Mouse (Mus musculus) forebrain, embryonic 11.5 days (tissue): ENCODE measurements at regions not wholly inside any gene's neighbourhood (a gene's known extent, or its start where the extent isn't known, plus 50 kb on each side); places are given as distances from the start of the nearest gene placed in this dataset.
"Not testable (repeated sequence)": the region's sequence is repeated elsewhere in the genome, so short reads cannot be mapped to it uniquely, and the experiment has no call there.

Experiments
- ATAC-seq: fragments of 200-750 bp; cut with Nextera tagmentation; replicated peaks from 2 replicates; pipeline ENCODE4 v1.8.0; 2017; ENCODE audit warnings: moderate TSS enrichment; ENCODE audit not compliant: low FRiP score
- DNase-seq: peaks from one replicate; pipeline ENCODE4 v3.0.0-alpha.2; 2017; ENCODE audit warnings: low spot score
- H3K27ac ChIP-seq: fragments of 300-500 bp; sonication (generic); 2 replicates; pipeline ENCODE4 v1.5.1; 2014; ENCODE audit warnings: low read depth, low read length
- H3K27me3 ChIP-seq: fragments of 300-500 bp; sonication (generic); 2 replicates; pipeline ENCODE4 v1.6.1; 2014; ENCODE audit warnings: mild to moderate bottlenecking, low read length, mixed read lengths; ENCODE audit not compliant: control insufficient read depth, insufficient read depth
- H3K36me3 ChIP-seq: fragments of 300-500 bp; sonication (generic); 2 replicates; pipeline ENCODE4 v1.6.1; 2014; ENCODE audit warnings: mild to moderate bottlenecking, low read length, moderate library complexity, mixed read lengths; ENCODE audit not compliant: control insufficient read depth, insufficient read depth
- H3K4me1 ChIP-seq: fragments of 300-500 bp; sonication (generic); replicated peaks from 2 replicates; pipeline ENCODE4 v1.6.1; 2014; ENCODE audit warnings: low read length, mixed read lengths; ENCODE audit not compliant: control insufficient read depth, insufficient read depth
- H3K4me2 ChIP-seq: fragments of 300-500 bp; sonication (generic); 2 replicates; pipeline ENCODE4 v1.6.1; 2014; ENCODE audit warnings: low read depth, mild to moderate bottlenecking, low read length, moderate library complexity, mixed read lengths; ENCODE audit not compliant: severe bottlenecking
- H3K4me3 ChIP-seq: fragments of 300-500 bp; sonication (generic); 2 replicates; pipeline ENCODE4 v1.5.1; 2014; ENCODE audit warnings: low read depth, low read length
- H3K9ac ChIP-seq: fragments of 300-500 bp; sonication (generic); 2 replicates; pipeline ENCODE4 v1.6.1; 2014; ENCODE audit warnings: low read length
- H3K9me3 ChIP-seq: fragments of 300-500 bp; sonication (generic); 2 replicates; pipeline ENCODE4 v1.6.1; 2016; ENCODE audit warnings: low read length, mixed read lengths; ENCODE audit not compliant: control insufficient read depth
- WGBS: fragments of 180-500 bp; shearing (Covaris S2); extraction: QIAGEN DNeasy Blood & Tissue Kit; methylation state at CpG from one replicate; pipeline ENCODE4 v1.1.7; 2014; 5-methylcytosine and 5-hydroxymethylcytosine counted together

DNA sequence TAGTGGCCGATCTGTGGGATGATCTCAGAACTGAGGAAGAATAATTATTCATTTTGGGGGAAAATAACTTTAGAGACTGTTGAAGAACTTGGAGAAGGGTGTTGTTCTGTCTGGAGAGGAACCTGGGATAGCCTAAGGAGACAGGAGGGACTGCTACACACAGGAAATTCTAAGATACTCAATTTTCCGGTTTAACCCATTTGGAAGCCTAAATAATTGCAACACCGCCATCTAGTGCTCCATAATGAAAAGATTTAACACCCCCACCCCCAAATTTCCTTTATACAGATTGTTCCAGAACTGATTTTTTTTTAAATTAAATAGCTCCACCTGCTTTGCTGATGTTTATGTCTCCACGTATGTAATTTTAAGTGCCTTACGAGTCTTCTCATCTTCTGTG is 157.2 kb upstream of the Adgra3 start:
- H3K4me1 ChIP-seq = no peaks in the 10 kb centered on the region
- H3K9ac ChIP-seq = no peak overlapping the region
- H3K27ac ChIP-seq = no peak overlapping the region
- 44% methylated on average over 5 of the region's 5 CpGs for WGBS
- no peak for ATAC-seq
- no peak for DNase-seq
- no peak overlapping the region for H3K4me3 ChIP-seq
- H3K27me3 ChIP-seq = no peaks in the 10 kb centered on the region
- H3K36me3 ChIP-seq = no peaks in the 10 kb centered on the region
- no peaks in the 10 kb centered on the region for H3K9me3 ChIP-seq
- no peak overlapping the region for H3K4me2 ChIP-seq

DNA sequence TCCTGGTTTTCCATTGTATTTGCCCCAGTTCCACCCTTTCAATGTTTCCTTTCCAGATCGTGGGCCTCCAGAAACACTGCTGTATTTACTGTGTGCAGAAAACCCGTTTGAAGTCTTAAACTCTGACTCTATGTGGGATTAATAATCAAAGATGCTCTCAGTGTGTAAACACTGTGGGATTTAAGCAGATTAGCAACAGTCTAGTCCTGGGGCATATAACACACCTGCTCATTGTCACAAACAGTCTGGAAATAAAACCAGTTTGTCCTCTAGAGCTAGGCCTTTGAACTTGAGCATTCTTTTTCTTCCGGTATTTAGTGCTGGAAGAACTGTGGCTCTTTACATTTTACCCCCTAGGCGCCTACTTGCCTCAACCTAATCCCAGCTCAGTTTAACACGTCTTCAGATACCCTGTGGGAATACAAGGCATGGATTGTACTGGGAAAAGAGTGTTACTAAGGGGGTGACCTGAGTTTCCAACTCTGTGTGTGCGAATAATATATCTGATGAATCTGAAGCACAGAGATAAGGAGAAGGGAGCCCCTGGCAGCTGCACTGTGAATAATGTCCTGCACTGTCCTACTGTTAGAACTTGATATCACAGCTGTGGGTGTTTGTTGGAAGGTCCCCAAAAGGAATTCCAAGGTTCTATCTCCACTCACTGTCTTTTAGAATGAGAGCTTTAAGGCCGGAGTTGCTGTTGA is 143.7 kb upstream of the Adgra3 start:
- H3K4me1 ChIP-seq = no peaks in the 10 kb centered on the region
- no peak overlapping the region for H3K27ac ChIP-seq
- DNase-seq (no peak), ATAC-seq (no peak)
- no peak overlapping the region for H3K9ac ChIP-seq
- H3K4me2 ChIP-seq = no peak overlapping the region
- H3K36me3 ChIP-seq = no peaks in the 10 kb centered on the region
- 63% methylated on average over 7 of the region's 7 CpGs for whole genome bisulfite sequencing
- H3K9me3 ChIP-seq = no peaks in the 10 kb centered on the region
- no peak overlapping the region for H3K4me3 ChIP-seq
- no peaks in the 10 kb centered on the region for H3K27me3 ChIP-seq

DNA sequence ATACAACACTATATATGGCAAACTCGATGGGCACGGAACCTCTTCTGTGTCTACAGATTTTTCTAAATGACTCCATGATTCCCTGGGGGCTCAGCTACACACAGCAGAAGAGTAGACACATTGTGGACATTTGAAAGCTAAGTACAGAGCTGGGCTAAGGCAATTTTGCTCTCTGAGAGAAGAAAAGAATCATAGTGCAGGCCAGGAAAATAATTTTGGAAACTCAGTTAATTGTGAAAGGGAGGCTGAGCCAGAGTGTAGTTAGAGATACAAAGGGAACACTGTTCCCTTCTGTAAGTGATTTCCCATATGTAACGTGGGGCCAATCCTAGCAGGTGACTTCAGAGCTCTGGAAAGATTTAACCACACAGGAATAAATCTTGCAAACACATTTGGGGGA is 137.6 kb upstream of the Adgra3 start:
- H3K36me3 ChIP-seq = no peaks in the 10 kb centered on the region
- no peak overlapping the region for H3K4me2 ChIP-seq
- no peak overlapping the region for H3K9ac ChIP-seq
- no peaks in the 10 kb centered on the region for H3K27me3 ChIP-seq
- no peak overlapping the region for H3K27ac ChIP-seq
- ATAC-seq (no peak), DNase-seq (no peak)
- no peaks in the 10 kb centered on the region for H3K9me3 ChIP-seq
- H3K4me3 ChIP-seq = no peak overlapping the region
- 72% methylated on average over 3 of the region's 3 CpGs for WGBS
- no peaks in the 10 kb centered on the region for H3K4me1 ChIP-seq

DNA sequence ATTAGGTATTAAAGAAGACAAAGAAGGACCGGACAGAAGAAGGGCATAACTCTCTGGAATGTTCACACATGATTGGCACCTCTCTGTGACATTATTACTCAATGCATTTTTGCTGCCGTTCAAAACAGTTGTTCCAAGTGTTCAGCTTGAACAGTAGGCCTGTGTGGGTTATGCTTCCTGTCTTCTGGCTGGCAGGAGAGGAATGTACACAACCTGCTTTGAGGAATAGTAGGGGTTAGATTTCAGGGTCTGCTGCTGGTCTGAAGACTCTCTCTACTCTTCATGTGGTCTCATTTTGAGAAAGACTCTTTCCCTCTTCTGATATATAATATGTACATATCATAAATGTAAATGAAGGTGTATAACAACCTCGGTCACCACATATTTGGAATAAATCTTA is 137.2 kb upstream of the Adgra3 start:
- Histone ChIP-seq H3K4me2 (no peak overlapping the region), H3K27me3 (no peaks in the 10 kb centered on the region), H3K9me3 (no peaks in the 10 kb centered on the region), H3K4me1 (no peaks in the 10 kb centered on the region), H3K36me3 (no peaks in the 10 kb centered on the region), H3K9ac (no peak overlapping the region), H3K4me3 (no peak overlapping the region), H3K27ac (no peak overlapping the region)
- ATAC-seq = no peak
- DNase-seq = no peak
- WGBS = 71% methylated on average over 3 of the region's 3 CpGs

DNA sequence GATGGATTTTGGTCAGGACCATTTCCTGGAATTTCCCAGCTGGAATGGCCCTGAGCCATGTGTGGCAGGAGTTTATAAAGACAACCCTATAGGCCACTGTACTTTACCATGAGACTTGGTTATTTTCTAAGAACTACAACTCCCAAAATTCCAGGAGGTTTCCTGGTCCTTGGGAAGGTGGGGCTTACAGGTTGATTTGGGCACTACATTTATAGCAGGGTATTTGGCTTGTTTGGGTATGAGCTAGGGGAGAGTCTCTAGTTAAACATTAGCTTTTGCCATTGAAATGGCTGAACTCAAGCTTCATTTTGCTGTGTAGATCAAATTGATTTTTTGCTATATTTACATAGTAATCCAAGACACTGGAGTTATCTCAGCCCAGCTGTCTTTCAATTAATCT is 130.6 kb upstream of the Adgra3 start:
- Histone ChIP-seq H3K4me1 (no peaks in the 10 kb centered on the region), H3K4me2 (no peak overlapping the region), H3K27me3 (no peaks in the 10 kb centered on the region), H3K36me3 (no peaks in the 10 kb centered on the region), H3K9me3 (no peaks in the 10 kb centered on the region), H3K27ac (no peak overlapping the region), H3K9ac (no peak overlapping the region), H3K4me3 (no peak overlapping the region)
- DNase-seq (no peak), ATAC-seq (no peak)

DNA sequence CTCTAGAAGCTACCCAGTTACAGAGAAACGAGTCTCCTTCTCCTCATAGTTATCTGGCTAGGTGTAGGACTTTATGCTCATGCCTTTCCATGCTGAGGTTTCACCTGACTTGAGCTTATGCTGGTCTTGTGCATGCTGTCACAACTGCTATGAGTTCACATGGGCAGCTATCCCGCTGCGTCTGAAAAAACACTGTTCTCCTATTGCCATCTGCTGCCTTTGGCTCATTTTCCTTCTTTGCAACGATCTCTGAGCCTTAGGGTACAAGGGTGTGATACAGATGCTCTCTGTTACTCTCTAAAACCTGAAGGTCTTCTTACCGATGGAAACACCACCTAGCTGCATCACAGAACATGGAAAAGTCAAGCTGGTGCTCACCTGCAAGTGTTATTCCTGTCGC is 123.9 kb upstream of the Adgra3 start:
- Histone ChIP-seq H3K27me3 (no peaks in the 10 kb centered on the region), H3K4me1 (no peaks in the 10 kb centered on the region), H3K36me3 (no peaks in the 10 kb centered on the region), H3K4me2 (no peak overlapping the region), H3K4me3 (no peak overlapping the region), H3K9ac (no peak overlapping the region), H3K9me3 (no peaks in the 10 kb centered on the region), H3K27ac (no peak overlapping the region)
- DNase-seq (no peak), ATAC-seq (no peak)
- WGBS = 88% methylated on average over 6 of the region's 6 CpGs

DNA sequence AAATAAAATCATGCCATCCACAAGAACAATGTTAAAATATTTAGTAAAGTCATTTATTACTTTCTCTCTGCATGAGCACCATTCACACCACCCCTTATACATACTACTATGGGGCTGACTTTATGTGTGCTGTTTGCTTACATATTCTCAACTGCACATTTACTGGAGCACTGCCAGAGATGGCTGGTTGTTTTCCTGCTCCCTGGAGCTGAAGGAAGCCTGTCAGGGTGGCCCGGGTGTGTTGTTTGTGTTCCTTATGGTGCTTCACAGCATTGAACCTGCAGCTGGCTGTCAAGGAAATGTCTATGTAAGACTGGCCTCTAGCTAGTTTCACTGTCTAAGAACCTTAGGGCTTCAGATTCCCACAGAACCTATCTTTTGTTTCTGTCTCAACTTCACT is 97.8 kb upstream of the Adgra3 start:
- H3K4me1 ChIP-seq = no peaks in the 10 kb centered on the region
- DNase-seq = no peak
- 83% methylated on average over 1 of the region's 1 CpGs for WGBS
- no peak for ATAC-seq
- H3K9ac ChIP-seq = no peak overlapping the region
- H3K9me3 ChIP-seq = no peaks in the 10 kb centered on the region
- H3K4me2 ChIP-seq = no peak overlapping the region
- no peaks in the 10 kb centered on the region for H3K36me3 ChIP-seq
- no peak overlapping the region for H3K4me3 ChIP-seq
- no peaks in the 10 kb centered on the region for H3K27me3 ChIP-seq
- no peak overlapping the region for H3K27ac ChIP-seq

DNA sequence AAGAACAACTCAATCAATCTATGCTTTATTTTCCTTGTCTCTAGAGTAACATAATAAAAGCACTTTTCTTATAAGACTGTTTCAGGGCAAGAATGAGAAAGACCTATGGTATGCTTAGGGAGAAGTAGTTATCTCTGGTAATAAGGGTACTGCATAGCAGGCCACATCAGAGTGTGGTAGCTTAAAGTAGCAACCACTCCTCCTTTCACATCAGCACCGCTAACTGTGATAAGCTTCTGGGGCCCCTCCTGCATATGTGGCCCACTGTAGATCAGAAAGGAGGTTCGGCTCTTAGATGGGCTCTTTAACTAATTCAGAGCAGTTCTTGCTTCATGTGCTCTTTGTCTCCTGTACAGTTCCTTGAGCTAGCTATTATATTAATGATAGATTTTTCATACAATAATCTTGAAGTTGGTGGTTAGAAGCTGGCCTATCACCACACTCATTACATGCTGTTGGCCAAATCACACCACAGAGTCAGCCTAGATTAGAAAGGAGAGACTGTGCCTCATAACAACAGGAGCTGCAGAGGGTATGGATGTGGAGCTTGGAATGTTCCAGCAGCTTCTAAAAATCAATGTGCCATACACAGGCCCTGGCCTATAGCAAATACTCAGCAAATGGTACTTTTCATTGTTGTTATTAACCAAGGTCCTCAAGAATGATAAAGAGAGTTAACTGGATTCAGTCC is 96.5 kb upstream of the Adgra3 start:
- not testable (repeated sequence) for H3K36me3 ChIP-seq, H3K9me3 ChIP-seq, H3K4me3 ChIP-seq, H3K4me2 ChIP-seq, H3K27me3 ChIP-seq, ATAC-seq, H3K27ac ChIP-seq, DNase-seq, H3K4me1 ChIP-seq, H3K9ac ChIP-seq
- 93% methylated on average over 2 of the region's 2 CpGs for WGBS

DNA sequence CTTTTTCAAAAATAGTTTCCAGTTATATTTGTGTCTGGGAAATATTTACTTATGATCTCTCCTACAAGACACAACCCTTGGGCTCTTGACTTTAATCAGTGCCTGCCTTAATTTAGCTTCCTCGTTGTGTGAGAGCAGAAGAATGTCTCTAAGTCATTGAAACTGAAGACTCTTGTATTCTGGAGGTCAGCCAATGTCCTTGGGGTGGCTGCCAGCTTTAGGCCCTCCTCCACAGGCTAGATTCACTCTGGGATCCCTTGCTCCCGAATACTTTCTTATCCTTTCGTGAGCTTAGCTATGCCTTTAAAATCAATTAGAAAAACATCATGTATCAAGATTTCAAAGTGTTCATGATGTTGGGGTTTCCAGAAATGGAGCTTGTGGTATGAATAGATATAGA is 88.1 kb upstream of the Adgra3 start:
- H3K4me3 ChIP-seq = no peak overlapping the region

More for the DNA sequence above, 88.1 kb upstream of the Adgra3 start:
- 87% methylated on average over 3 of the region's 3 CpGs for WGBS
- Histone ChIP-seq H3K4me1 (no peaks in the 10 kb centered on the region), H3K9me3 (no peaks in the 10 kb centered on the region), H3K4me2 (no peak overlapping the region), H3K36me3 (no peaks in the 10 kb centered on the region), H3K27me3 (no peaks in the 10 kb centered on the region), H3K9ac (no peak overlapping the region), H3K27ac (no peak overlapping the region)
- no peak for ATAC-seq
- DNase-seq = no peak
